Mouse (Mus musculus): ENCODE measurements around the gene Lingo2. TPM values are rescaled to one million over a fixed set of nuclear protein-coding genes. Genes with fewer than 3 reads are reported as not detected.
A peak's percentile ranks its signal among the peaks of the same experiment; 100 is the strongest.

Lingo2 gene
- total RNA-seq (2014; rRNA removed) (51.6 and 59.8 TPM in 2 replicates), polyA plus RNA-seq (2015; fragmentation: Nextera tagmentation; extraction: Ambion mirVana) (51.7 and 59.7 TPM in 2 replicates)

DNA sequence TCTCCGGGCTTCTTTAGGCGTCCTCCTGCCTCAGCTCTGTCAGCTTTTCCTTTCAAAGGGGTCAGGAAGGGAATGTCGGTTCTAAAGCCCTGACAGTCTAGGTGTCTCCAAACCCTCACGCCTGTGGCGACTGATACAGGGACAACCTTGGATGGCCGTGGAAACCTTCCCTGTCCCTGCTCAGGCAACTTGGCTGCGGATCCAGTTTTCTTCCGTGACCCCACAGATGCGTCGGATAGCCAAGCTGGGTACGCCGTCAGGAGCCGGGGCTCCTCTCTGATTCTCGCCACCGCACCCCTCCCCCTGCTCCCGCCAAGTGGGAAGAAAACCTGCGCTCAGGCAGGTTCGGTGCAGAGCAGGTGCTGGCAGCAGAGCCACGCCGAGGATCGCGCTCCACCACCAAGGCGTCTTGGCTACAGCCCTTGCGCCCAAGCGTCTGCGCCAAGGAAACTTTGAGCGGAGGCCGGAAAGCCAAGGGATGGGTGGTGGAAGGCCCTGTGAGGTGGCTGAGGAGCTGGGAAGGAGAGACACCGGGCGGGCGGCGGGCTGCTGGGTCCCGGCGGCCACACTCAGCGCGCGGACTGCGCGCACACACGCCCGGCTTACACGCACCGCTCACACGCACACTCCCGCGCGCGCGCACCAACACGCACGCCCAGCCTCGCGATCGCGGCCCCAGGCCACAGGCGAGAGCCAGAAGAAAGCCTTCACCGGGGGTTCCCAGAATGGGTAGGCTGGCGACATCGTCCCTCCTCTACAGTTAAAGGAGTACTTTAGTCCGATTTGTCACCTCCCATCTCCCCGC, at the start of gene Lingo2:
TSS of gene Lingo2 (minus strand) at position 598 of the 805 bp plus-strand sequence.
- Histone ChIP-seq H3K9me3 (ENCODE audit: low read length) (no peaks in the 10 kb centered on the region), H3K36me3 (ENCODE audit: insufficient read depth, low read length) (no peaks in the 10 kb centered on the region), H3K4me1 (ENCODE audit: insufficient read depth, low read length) (peaks cover 3% of the 10 kb centered on the region; the same call in 1 of the 2 replicates), H3K27me3 (ENCODE audit: insufficient read depth, low read length) (0 out of 2 replicates have a peak, but pooled peaks cover 6% of the 10 kb centered on the region), H3K4me2 (ENCODE audit: low read depth, low read length, poor library complexity, severe bottlenecking) (peak within 1 kb of the TSS; percentile 87), H3K9ac (replicated peaks; ENCODE audit: low read length, poor library complexity, severe bottlenecking) (peak within 1 kb of the TSS; percentile 71), H3K27ac (ENCODE audit: low read depth, low read length) (peak within 1 kb of the TSS; percentile 51), H3K4me3 (ENCODE audit: low read depth, low read length) (peak within 1 kb of the TSS; percentile 72)
- under 1% methylated on average over 50 of the region's 61 CpGs for WGBS
- peak; percentile 64 for ATAC-seq (ENCODE audit: low FRiP score)
- TF ChIP-seq CTCF (IDR thresholded peaks at IDR 0.05) = no peak
- peak; percentile 58 for DNase-seq (ENCODE audit: low spot score)

DNA sequence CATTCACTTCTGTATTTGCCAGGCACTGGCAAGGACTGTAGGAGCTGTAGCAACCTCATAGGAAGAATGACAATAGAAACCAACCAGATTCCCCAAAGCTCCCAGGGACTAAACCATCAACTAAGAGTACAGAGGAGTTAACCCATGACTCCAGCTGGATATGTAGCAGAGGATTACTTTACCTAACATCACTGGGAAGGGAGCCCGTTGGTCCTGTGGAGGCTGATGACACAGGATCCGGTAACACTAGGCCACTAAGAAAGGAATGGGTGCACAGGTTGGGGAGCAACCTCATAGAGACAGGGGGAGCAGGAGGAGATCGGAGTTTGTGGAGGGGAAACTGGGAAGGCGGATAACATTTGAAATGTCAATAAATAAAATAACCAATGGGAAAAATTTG, 21.8 kb upstream of the Lingo2 start:
- no peaks in the 10 kb centered on the region for H3K9me3 ChIP-seq (ENCODE audit: low read length)
- H3K4me2 ChIP-seq (ENCODE audit: low read depth, low read length, poor library complexity, severe bottlenecking) = no peak overlapping the region
- no peak overlapping the region for H3K4me3 ChIP-seq (ENCODE audit: low read depth, low read length)
- ATAC-seq (ENCODE audit: low FRiP score) (no peak), DNase-seq (ENCODE audit: low spot score) (no peak)
- no peaks in the 10 kb centered on the region for H3K27me3 ChIP-seq (ENCODE audit: insufficient read depth, low read length)
- whole genome bisulfite sequencing = 90% methylated on average over 4 of the region's 4 CpGs
- H3K36me3 ChIP-seq (ENCODE audit: insufficient read depth, low read length) = no peaks in the 10 kb centered on the region
- H3K4me1 ChIP-seq (ENCODE audit: insufficient read depth, low read length) = no peaks in the 10 kb centered on the region
- H3K9ac ChIP-seq (replicated peaks; ENCODE audit: low read length, poor library complexity, severe bottlenecking) = no peak overlapping the region
- H3K27ac ChIP-seq (ENCODE audit: low read depth, low read length) = no peak overlapping the region
- no peak for TF ChIP-seq CTCF (IDR thresholded peaks at IDR 0.05)

DNA sequence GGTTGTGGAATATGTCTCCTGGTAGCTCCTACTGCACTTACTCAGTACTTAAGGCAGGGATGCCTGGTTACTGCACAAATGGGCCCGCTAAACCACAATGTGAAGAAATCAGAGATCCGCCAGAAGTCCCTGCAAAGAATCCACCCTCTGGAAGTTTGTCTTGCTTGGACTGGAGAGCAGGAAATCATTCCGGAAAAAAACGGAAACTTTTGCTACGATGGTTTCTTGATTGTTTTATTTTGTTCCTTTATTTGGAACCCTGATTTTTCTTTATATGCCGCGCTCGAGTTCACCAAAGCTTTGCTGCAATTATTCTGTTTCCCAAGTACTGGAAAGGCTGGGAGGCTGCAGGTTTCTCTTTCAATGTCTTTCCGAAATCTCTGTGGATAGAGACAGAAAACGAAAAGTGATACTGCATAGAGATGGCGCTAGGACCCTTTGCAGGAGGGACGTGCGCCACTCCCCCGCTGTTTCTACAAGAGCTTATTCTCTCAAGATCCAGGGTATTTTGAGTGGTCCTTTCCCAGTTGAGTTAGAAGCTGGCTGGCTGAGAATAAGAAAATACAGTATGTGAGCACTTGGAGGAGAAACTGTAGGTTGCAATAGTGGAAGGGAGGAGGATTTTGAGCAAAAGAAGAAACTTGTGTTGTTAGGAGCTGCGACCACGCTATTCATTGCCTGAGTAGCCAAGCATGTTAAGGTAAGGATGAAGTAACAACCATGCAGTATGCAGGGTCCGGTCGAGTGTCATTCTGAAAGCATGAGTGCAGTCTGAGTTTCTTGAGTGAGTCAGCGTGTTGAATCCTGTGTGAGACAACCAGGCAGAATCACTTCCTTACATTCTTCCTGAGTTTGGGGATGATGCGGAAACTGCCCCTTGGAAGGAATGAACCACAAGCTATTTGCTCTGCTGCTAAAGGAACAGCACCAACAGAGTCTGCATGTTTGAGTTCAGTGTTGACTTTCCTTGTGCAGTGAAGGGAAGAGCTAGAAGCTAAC, 1.2 kb upstream of the Lingo2 start:
- H3K27me3 ChIP-seq (ENCODE audit: insufficient read depth, low read length) = 0 out of 2 replicates have a peak, but pooled peaks cover 6% of the 10 kb centered on the region
- ATAC-seq (ENCODE audit: low FRiP score) (no peak), DNase-seq (ENCODE audit: low spot score) (peak; percentile 77)
- peak overlapping the region; percentile 87 for H3K4me2 ChIP-seq (ENCODE audit: low read depth, low read length, poor library complexity, severe bottlenecking)
- 6% methylated on average over 20 of the region's 20 CpGs for WGBS
- no peaks in the 10 kb centered on the region for H3K9me3 ChIP-seq (ENCODE audit: low read length)
- TF ChIP-seq CTCF (IDR thresholded peaks at IDR 0.05) = peak; percentile 62
- H3K36me3 ChIP-seq (ENCODE audit: insufficient read depth, low read length) = no peaks in the 10 kb centered on the region
- H3K4me3 ChIP-seq (ENCODE audit: low read depth, low read length) = peak overlapping the region; percentile 72
- no peak overlapping the region for H3K27ac ChIP-seq (ENCODE audit: low read depth, low read length)
- peak overlapping the region; percentile 71 for H3K9ac ChIP-seq (replicated peaks; ENCODE audit: low read length, poor library complexity, severe bottlenecking)
- peaks cover 3% of the 10 kb centered on the region; the same call in 1 of the 2 replicates for H3K4me1 ChIP-seq (ENCODE audit: insufficient read depth, low read length)

DNA sequence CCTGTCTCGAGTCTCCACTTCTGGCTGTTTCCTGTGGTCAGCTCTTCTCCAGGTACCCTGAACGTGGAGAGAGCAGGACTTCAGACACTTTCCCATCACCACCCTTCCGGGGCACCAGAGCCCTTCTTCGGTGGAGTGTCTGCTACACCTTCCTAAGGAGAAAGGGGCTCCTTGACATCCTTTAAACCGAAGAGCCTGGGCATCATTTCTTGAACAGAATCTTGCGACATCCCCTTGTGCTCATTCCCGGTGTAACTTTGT, 338 bp upstream of the Lingo2 start:
- TF ChIP-seq CTCF (IDR thresholded peaks at IDR 0.05) = no peak
- under 1% methylated on average over 7 of the region's 7 CpGs for WGBS
- Histone ChIP-seq H3K4me3 (ENCODE audit: low read depth, low read length) (peak overlapping the region; percentile 72), H3K9ac (replicated peaks; ENCODE audit: low read length, poor library complexity, severe bottlenecking) (peak overlapping the region; percentile 71), H3K4me1 (ENCODE audit: insufficient read depth, low read length) (peaks cover 3% of the 10 kb centered on the region; the same call in 1 of the 2 replicates), H3K27ac (ENCODE audit: low read depth, low read length) (no peak overlapping the region; the same call in 1 of the 2 replicates), H3K9me3 (ENCODE audit: low read length) (no peaks in the 10 kb centered on the region), H3K27me3 (ENCODE audit: insufficient read depth, low read length) (0 out of 2 replicates have a peak, but pooled peaks cover 6% of the 10 kb centered on the region), H3K36me3 (ENCODE audit: insufficient read depth, low read length) (no peaks in the 10 kb centered on the region), H3K4me2 (ENCODE audit: low read depth, low read length, poor library complexity, severe bottlenecking) (peak overlapping the region; percentile 87)
- DNase-seq (ENCODE audit: low spot score) = no peak
- no peak for ATAC-seq (ENCODE audit: low FRiP score)

DNA sequence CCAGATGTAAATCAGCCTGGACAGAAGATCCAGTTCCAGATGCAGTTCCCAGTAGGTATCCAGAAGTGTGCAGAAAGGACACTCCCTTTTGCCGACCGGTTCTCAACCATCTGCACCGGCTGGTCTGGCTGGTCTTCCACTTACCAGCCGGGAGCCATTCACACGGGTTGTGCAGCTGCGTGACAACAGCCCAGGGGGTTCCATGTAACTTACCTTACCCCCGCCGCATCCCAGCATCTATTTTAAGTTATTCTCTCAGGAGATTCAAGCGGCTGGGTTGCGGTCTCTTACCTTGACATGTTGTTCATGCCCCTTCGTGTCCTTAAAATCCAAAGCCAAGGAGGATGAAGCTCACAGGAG, 777 bp downstream of the Lingo2 start:
- H3K4me3 ChIP-seq (ENCODE audit: low read depth, low read length) = peak overlapping the region; percentile 72
- ATAC-seq (ENCODE audit: low FRiP score) (peak; percentile 48), DNase-seq (ENCODE audit: low spot score) (peak; percentile 32)
- H3K4me2 ChIP-seq (ENCODE audit: low read depth, low read length, poor library complexity, severe bottlenecking) = peak overlapping the region; percentile 87
- H3K27ac ChIP-seq (ENCODE audit: low read depth, low read length) = peak overlapping the region; percentile 51; the same call in 1 of the 2 replicates
- WGBS = 0% methylated on average over 11 of the region's 11 CpGs
- H3K27me3 ChIP-seq (ENCODE audit: insufficient read depth, low read length) = 0 out of 2 replicates have a peak, but pooled peaks cover 6% of the 10 kb centered on the region
- peak overlapping the region; percentile 71 for H3K9ac ChIP-seq (replicated peaks; ENCODE audit: low read length, poor library complexity, severe bottlenecking)
- no peaks in the 10 kb centered on the region for H3K9me3 ChIP-seq (ENCODE audit: low read length)
- no peaks in the 10 kb centered on the region for H3K36me3 ChIP-seq (ENCODE audit: insufficient read depth, low read length)
- TF ChIP-seq CTCF (IDR thresholded peaks at IDR 0.05) = no peak
- H3K4me1 ChIP-seq (ENCODE audit: insufficient read depth, low read length) = peaks cover 3% of the 10 kb centered on the region; the same call in 1 of the 2 replicates
